Mouse (Mus musculus) heart, postnatal 0 days (tissue): Measurements from ENCODE around the gene Hexim2. TPM values are rescaled to one million over a fixed set of nuclear protein-coding genes. Genes with fewer than 3 reads are reported as not detected.

Source experiments
- ATAC-seq: fragments of 200-750 bp; cut with Nextera tagmentation; 2 replicates; pipeline ENCODE4 v1.8.0; 2017; ENCODE audit warnings: low read depth, moderate number of reproducible peaks, moderate library complexity; ENCODE audit not compliant: insufficient read depth
- DNase-seq: peaks from one replicate; pipeline ENCODE4 v3.0.0-alpha.2; 2016; ENCODE audit warnings: low spot score
- H3K27ac ChIP-seq: fragments of 300-500 bp; sonication (generic); 2 replicates; pipeline ENCODE4 v1.5.1; 2014; ENCODE audit warnings: low read depth, mild to moderate bottlenecking
- H3K27me3 ChIP-seq: fragments of 300-500 bp; sonication (generic); 2 replicates; pipeline ENCODE4 v1.6.1; 2014; ENCODE audit warnings: low read length, mixed read lengths; ENCODE audit not compliant: control insufficient read depth, insufficient read depth
- H3K36me3 ChIP-seq: fragments of 300-500 bp; sonication (generic); replicated peaks from 2 replicates; pipeline ENCODE4 v1.6.1; 2014; ENCODE audit warnings: low read length, mixed read lengths; ENCODE audit not compliant: control insufficient read depth, insufficient read depth
- H3K4me1 ChIP-seq: fragments of 300-500 bp; sonication (generic); 2 replicates; pipeline ENCODE4 v1.6.1; 2014; ENCODE audit warnings: antibody characterized with exemption; ENCODE audit not compliant: control insufficient read depth, insufficient read depth
- H3K4me2 ChIP-seq: fragments of 300-500 bp; sonication (generic); 2 replicates; pipeline ENCODE4 v1.6.1; 2014; ENCODE audit warnings: low read depth, mild to moderate bottlenecking, low read length, moderate library complexity
- H3K4me3 ChIP-seq: fragments of 300-500 bp; sonication (generic); 2 replicates; pipeline ENCODE4 v1.5.1; 2014; ENCODE audit warnings: low read depth, low read length
- H3K9ac ChIP-seq: fragments of 300-500 bp; sonication (generic); replicated peaks from 2 replicates; pipeline ENCODE4 v1.6.1; 2014; ENCODE audit warnings: low read depth, low read length, mixed read lengths
- H3K9me3 ChIP-seq: fragments of 300-500 bp; sonication (generic); replicated peaks from 2 replicates; pipeline ENCODE4 v1.6.1; 2016; ENCODE audit warnings: low read length; ENCODE audit not compliant: control insufficient read depth
- CTCF ChIP-seq: IDR thresholded peaks from 2 replicates; pipeline ENCODE4 v1.5.1; 2016; ENCODE audit warnings: antibody characterized with exemption, control low read depth, low read depth
- EP300 ChIP-seq: IDR thresholded peaks from 2 replicates; pipeline ENCODE4 v1.6.1; 2016; ENCODE audit warnings: antibody characterized with exemption, low read depth
- WGBS: fragments of 180-500 bp; shearing (Covaris S2); extraction: QIAGEN DNeasy Blood & Tissue Kit; methylation state at CpG from one replicate; pipeline ENCODE4 v1.1.7; 2014; 5-methylcytosine and 5-hydroxymethylcytosine counted together
- polyA plus RNA-seq: library from polyadenylated mRNA; unstranded; fragments of >200 nt; fragmentation: Nextera tagmentation; extraction: Ambion mirVana; gene quantifications from 2 replicates; pipeline ENCODE4 v1.2.1, GENCODE M21; 2015
- total RNA-seq: library from RNA; depleted of rRNA; stranded (reverse); fragments of >200 nt; gene quantifications from 2 replicates; pipeline ENCODE4 v1.2.3, GENCODE M21; 2014; ENCODE audit warnings: low replicate concordance

Hexim2 gene
- total and polyA plus RNA-seq, 2 experiments from 2014 or later: 1.6 to 4.2 TPM

GRCm38 (mm10) chr11:103116959-103117590 lies 15.2 kb upstream of the Hexim2 start:
- WGBS: under 1% methylated on average over 35 of the region's 35 CpGs
- Histone ChIP-seq H3K27ac (peak overlapping the region; percentile 80), H3K36me3 (no peaks in the 10 kb centered on the region), H3K9ac (peak overlapping the region; percentile 80), H3K27me3 (no peaks in the 10 kb centered on the region), H3K4me3 (peak overlapping the region; percentile 71), H3K4me1 (peaks cover 16% of the 10 kb centered on the region), H3K4me2 (peak overlapping the region; percentile 98), H3K9me3 (no peaks in the 10 kb centered on the region)
- ATAC-seq: peak; percentile 33
- peak; percentile 76 for DNase-seq
- TF ChIP-seq EP300: no peak
- TF ChIP-seq CTCF: peak; percentile 84

GRCm38 (mm10) chr11:103117591-103118009 lies 14.6 kb upstream of the Hexim2 start:
- peak overlapping the region; percentile 80 for H3K27ac ChIP-seq
- peak overlapping the region; percentile 98 for H3K4me2 ChIP-seq
- H3K9me3 ChIP-seq: no peaks in the 10 kb centered on the region
- H3K4me3 ChIP-seq: peak overlapping the region; percentile 71
- ATAC-seq: no peak
- no peaks in the 10 kb centered on the region for H3K27me3 ChIP-seq
- DNase-seq: peak; percentile 66
- peak overlapping the region; percentile 80 for H3K9ac ChIP-seq
- no peaks in the 10 kb centered on the region for H3K36me3 ChIP-seq
- peaks cover 11% of the 10 kb centered on the region for H3K4me1 ChIP-seq
- whole genome bisulfite sequencing: 1% methylated on average over 38 of the region's 38 CpGs
- TF ChIP-seq EP300 (no peak), CTCF (no peak)

GRCm38 (mm10) chr11:103118866-103119265 lies 13.4 kb upstream of the Hexim2 start:
- peak overlapping the region; percentile 98; the same call in 1 of the 2 replicates for H3K4me2 ChIP-seq
- no peaks in the 10 kb centered on the region for H3K9me3 ChIP-seq
- H3K4me3 ChIP-seq: peak overlapping the region; percentile 71; the same call in 1 of the 2 replicates
- peaks cover 8% of the 10 kb centered on the region for H3K4me1 ChIP-seq
- DNase-seq (no peak), ATAC-seq (no peak)
- TF ChIP-seq CTCF: no peak
- TF ChIP-seq EP300: no peak
- H3K27me3 ChIP-seq: no peaks in the 10 kb centered on the region
- H3K9ac ChIP-seq: no peak overlapping the region
- 84% methylated on average over 2 of the region's 2 CpGs for WGBS
- H3K27ac ChIP-seq: no peak overlapping the region
- H3K36me3 ChIP-seq: no peaks in the 10 kb centered on the region

GRCm38 (mm10) chr11:103119609-103120008 lies 12.6 kb upstream of the Hexim2 start:
- DNase-seq (no peak), ATAC-seq (no peak)
- TF ChIP-seq CTCF (peak; percentile 18; the same call in 1 of the 2 replicates), EP300 (no peak)
- Histone ChIP-seq H3K9me3 (no peaks in the 10 kb centered on the region), H3K27me3 (no peaks in the 10 kb centered on the region), H3K9ac (no peak overlapping the region), H3K4me2 (no peak overlapping the region), H3K4me3 (no peak overlapping the region), H3K27ac (no peak overlapping the region), H3K36me3 (no peaks in the 10 kb centered on the region), H3K4me1 (peaks cover 6% of the 10 kb centered on the region)
- WGBS: 36% methylated on average over 5 of the region's 5 CpGs

- Histone ChIP-seq H3K9me3 (no peaks in the 10 kb centered on the region), H3K36me3 (no peaks in the 10 kb centered on the region), H3K9ac (no peak overlapping the region), H3K4me2 (no peak overlapping the region), H3K27me3 (no peaks in the 10 kb centered on the region), H3K4me3 (no peak overlapping the region), H3K4me1 (peaks cover 5% of the 10 kb centered on the region; the same call in 1 of the 2 replicates), H3K27ac (0 out of 2 replicates have a peak overlapping the region, but pooled peaks have one; percentile 30)
- no peak for ATAC-seq
- no peak for DNase-seq
- WGBS: 43% methylated on average over 5 of the region's 5 CpGs
- TF ChIP-seq EP300 (no peak), CTCF (no peak)
Observed at GRCm38 (mm10) chr11:103120315-103120714, 11.9 kb upstream of the Hexim2 start.
